Mouse (Mus musculus) yolk sac, embryonic 10.5 days (tissue): Measurements from ENCODE around the gene Hecw2.

Experiments
- DNase-seq: peaks from one replicate; pipeline ENCODE4 v3.0.0-alpha.2; 2017; ENCODE audit warnings: low spot score

Gene Hecw2

DNA sequence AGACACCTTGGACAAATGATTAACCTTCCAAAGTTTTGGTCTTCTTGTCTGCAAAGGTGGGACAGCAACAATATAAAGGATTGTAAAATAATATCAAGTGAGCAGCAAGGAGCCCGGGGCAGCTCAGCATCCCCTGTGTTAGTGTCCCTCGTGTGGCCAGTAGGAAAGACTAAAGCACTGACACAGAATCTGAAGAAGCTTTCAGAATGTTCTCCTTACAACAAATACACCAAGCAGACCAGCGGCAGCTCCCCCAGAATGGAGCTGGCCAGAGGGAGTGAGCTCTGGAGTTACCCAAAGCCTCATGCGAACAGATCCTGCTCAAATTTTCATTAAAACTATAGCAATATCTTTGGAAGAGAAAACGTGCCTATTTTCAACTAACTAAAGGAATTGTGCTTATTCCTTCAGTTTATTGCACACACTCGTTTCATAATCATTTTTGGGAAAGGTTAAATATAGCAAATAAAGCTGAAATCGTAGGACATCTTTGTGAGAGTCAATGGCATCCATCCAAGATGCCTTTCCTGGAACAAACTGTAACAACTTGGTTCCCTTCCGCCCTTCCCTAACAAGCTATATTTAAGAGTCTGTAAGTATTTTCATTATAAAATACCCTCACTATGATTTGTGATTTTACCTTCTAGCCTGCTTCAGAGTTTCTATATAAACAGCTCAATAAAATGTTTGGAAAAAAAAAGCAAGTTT is 208.6 kb downstream of the Hecw2 start:
- DNase-seq: no peak

DNA sequence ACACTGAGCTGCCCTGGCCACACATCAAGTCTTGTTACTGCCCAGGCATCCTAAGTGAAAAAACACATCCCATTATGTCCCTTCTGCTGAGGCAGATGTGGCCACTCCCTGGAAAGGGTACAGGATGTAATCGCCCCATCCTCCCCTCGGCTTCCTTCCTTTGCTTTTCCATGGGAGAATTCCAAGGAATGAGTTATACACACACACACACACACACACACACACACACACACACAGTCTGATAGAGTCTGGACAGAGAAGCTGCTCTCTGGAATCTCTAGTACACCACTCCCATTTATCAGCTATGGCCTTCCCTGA is 216.5 kb downstream of the Hecw2 start:
- peak; percentile 21 for DNase-seq

DNA sequence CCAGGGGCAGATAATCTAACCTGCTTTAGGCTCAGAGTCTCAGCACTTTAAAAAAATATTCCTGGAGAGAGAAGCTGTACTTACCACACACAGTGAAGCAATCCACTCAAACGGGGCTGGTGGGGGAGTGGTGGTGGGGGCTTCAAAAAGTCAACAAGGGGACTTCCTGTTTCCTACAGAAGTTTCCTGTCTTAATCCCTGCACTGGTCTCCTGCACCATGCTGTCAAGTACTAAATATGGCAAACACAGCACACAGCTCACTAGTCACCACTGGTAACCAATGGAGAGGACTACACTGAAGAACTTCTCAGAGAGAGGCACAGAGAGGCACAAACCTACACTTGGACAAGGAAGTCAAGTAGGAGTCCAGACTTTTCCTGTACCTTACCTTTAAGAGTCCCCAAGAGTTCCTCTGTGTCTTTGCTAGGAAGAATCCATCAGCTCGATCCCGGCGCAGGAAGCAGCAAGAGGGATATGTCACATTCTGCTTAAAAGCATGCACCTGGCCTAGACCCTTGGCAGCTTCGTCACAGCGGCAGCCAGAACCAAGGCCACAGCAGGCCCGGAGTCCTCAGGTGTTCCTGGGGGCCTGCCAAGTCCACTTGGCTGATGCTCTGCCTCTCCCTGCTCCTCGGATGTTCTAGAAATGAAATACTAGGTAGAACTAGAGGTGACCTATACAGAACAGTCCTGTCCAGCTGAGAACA is 217.0 kb downstream of the Hecw2 start:
- DNase-seq: no peak

DNA sequence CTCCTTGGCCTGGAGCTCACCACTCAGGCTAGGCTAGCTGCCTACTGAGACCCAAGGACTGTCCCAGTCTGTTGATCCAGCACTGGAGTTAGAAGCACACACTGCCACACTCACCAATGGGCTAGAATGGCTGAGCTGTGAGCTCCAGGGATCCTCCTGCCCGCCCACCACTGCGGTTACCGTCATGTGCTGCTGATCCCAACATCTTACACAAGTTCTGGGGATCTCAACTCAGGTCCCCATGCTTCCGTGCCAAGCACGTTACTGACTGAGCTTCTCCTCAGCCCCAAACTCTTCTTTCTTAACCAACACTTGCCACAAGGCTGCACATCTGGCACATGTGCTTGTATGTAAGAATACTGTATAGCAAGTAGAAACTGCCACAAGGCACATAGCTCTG is 218.2 kb downstream of the Hecw2 start:
- DNase-seq: no peak

DNA sequence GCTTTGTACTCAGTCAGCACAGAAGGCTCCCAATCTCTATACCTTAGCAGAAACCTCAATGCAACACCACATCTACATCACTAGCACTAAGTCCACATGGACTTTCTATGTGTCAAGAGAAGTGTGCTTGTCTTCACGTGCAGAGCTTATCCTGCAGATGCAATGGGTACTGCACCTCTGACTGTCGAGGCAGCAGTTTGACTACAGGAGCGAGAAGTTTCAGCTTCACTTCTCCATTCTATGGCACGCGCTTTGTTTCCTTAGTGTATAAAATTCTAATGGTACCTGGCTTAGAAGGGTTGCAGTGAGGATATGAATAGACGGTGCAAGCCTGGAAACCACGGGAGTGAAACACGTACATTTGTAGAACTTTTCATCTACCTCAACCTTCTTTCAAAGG is 218.9 kb downstream of the Hecw2 start:
- DNase-seq: no peak

DNA sequence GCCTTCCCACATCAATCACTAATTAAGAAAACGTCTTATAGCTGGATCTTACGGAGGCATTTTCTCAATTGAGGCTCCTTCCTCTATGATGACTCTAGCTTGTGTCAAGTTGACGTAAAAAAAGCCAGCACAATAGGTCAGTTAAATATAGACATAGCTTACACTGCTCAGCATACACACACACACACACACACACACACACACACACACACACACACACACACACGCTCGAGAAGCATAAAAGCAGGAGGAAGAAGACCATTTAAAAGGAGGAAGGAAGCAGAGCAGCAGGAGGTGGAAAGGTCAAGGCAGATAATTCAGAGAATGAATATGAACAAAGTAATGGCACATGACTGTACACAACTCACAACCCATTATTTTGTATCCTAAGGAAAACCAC is 220.0 kb downstream of the Hecw2 start:
- peak; percentile 18 for DNase-seq

DNA sequence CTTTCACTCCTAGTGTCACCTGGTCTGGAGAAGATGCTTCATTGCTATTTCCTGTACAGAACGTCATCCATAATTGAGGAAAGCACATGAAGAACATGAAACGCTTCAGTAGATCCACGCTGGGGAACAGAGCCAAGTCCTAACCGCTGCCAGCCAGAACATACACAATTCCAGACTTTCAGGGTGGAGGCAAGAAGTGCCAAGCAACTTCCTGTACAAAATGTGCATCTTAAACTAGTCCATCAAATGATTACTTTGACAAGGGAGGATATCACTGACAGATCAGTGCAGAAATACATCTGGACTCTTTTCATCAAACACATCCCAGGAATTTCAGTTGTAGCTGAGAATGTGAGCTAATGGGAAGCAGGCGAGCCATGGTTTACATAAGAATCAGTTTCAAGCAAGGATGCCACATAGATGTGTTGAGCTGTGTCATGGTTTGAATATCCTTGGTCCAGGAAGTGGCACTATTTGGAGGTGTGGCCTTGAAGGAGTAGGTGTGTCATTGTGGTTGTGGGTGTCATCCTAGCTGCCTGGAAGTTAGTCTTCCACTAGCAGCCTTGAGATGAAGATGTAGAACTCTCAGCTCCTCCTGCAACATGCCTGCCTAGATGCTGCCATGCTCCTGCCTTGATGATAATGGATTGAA is 224.5 kb downstream of the Hecw2 start:
- no peak for DNase-seq

DNA sequence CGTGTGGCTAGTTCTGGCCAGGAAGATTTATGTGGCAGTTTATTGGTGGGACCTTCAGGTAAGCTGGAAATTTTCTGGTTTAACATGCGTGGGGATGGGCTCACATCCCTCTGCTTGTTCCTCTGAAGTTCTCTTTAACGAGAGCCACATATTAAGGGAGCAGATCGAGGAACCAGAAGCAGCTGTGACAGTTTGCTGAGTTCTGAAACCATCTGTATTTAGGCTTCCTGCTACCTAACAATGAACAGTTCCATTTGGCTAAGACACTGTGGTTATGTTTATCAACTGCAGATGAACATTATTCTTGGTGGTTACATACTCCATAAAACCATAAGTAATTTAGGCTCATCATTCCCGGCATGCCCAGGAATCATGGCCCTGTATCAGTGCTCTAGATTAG is 242.6 kb downstream of the Hecw2 start:
- DNase-seq: no peak

DNA sequence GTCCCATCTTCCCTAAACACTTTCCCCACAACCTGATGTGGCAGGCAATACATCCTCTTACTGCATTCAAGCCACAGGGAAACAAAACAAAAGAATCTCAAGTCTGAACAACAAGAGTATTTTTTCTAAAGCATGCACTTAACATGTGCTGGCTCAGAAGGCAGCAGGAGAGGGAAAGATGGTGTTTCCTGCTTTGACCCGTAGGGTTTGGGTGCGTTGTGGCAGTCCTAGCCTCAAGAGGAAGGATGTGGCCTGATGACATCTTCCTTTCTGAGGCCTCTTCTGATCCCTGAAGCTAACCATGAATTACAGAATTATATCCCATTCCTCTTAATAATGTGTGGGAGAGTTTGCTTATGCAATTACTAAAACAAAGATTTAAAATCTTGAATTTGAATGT is 249.2 kb downstream of the Hecw2 start:
- no peak for DNase-seq

DNA sequence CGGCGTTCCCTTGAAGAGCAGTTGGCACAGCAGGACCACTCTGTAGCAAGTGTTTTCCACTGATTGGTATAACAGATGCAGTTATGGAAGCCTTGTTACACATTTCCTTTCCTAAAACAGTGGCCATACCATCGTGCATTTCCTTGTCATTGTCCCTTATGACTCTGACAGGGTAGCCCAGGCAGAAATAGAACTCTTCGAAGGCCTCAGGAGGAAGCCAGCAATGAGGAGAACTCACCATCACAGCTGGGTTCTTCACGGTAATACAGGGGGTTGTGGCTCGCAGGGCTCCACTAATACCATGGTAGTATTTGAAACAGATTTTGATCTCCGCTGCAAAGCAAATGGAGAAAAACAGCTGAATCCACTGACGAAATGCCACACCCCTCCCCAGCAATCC is 252.5 kb downstream of the Hecw2 start:
- no peak for DNase-seq

DNA sequence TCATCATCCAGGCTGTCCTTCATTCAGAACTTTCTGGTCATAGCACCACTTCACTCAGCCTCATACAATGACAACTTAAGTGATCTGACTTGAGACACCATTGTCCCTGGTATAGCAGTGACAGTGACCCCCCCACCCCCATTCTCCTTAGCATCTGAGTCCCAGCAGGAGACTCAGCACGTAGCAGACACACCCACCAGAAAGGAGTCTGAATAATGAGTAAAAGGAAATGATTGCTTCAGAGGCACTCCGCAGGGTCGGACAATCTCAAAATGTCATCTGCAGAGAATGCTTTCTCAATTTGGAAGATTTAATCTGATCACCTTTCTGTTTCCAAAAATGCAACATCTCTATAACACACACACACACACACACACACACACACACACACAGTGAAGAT is 253.4 kb downstream of the Hecw2 start:
- DNase-seq: no peak

DNA sequence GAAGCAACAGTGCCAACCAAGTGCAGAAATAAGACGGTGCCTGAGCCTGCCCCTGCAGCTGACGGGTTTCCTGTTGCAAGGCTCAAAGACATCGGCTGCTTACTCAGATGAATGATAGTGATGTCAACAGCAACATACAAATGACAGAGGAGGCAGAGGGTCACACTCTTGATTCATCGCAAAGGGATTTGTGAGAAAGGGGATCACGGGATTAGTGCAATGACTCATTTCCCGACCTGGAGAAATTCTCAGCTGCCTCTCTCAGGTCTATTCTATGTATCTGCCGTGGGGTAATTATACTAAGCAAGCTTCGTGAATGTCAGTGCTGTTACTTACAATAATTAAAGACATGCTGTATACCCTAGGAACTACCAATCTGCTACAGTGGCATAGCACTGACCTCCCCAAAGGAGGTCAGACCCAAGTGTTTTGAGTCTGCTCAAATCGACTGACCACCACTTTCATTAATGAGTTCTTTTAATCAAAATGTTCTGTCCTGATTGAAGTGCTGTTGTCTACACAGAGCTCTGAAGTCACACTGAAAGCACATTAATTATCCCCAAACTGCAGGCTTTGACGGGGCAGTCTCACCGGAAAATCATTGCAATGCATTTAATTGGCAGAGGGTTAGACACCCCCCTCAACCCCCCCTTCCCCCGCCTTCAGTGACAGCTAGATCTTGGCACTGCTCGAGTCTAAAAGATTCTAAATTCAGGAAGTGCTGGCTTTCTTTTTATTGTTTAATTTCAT is 254.5 kb downstream of the Hecw2 start:
- DNase-seq: no peak

DNA sequence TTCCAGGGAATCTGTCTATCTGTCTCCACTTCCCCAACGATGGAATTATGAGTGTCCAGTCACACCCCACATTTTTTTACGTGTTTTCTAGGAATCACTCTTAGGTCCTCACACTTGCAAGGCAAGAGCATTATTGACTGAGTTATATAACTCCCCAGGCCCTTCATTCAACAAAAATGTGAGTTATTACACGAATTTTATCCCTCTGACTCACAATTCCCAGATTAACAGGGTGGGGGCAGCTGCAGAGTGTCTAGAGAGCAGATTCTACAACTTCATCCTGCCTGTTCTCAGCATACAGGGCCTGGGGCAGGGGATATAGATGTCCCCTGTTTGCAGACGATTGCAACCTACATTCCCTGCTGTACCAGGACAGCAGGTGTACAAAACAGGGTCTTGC is 255.7 kb downstream of the Hecw2 start:
- no peak for DNase-seq

DNA sequence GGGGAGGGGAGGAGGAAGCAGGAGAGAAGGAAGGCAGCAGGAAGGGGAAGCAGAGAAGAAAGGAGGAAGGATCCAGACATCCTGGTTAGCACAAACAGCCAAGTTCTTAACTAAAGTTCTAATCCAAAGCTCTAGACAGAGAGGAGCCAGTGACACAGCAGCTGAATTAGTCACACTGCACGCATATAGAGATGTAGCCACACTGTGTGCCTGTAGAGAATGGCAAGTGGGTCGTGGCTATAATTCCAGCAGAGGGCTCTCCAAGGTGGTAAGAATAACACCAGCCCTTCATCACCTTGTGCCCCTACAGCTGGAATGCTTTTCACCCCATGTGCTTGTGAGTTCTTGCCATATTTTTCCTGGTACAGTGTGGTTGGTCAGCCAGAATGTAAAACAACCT is 261.7 kb downstream of the Hecw2 start:
- no peak for DNase-seq

DNA sequence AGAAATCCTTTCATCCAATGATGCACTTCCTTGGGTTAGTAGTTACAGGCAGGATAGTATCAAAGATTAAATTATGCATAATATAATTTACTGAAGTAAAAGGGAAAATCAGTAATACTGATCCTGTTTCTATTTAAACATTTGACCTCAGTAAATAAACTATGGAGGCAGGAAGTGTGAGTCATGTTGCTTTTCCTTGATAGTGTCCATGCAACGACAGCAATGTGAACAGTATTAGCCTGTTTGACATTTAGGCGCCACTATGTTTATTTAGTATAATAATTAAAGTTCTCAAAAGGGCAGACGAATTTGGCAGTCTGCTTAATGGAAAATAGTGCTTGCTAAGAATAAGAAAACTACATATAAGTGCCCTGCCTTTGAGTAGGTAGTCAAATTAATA is 263.7 kb downstream of the Hecw2 start:
- DNase-seq: no peak

DNA sequence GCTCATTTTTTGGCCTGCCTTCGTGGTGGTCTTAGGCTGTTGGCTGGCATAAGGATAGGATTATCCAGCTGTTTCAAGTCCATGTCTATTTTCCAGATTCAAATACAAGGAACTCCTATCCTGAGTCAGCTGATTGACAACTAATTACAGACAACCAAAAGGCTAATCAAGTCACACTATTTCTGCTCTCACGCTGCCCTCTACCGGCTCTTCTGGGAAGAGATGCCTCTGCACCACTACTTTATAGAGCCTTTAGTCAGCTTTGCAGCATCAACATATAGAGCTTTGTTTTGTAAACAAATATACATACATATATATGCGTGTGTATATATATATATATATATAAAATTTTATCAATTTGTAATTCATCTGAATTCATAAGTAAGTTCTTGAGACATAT is 267.4 kb downstream of the Hecw2 start:
- DNase-seq: no peak

DNA sequence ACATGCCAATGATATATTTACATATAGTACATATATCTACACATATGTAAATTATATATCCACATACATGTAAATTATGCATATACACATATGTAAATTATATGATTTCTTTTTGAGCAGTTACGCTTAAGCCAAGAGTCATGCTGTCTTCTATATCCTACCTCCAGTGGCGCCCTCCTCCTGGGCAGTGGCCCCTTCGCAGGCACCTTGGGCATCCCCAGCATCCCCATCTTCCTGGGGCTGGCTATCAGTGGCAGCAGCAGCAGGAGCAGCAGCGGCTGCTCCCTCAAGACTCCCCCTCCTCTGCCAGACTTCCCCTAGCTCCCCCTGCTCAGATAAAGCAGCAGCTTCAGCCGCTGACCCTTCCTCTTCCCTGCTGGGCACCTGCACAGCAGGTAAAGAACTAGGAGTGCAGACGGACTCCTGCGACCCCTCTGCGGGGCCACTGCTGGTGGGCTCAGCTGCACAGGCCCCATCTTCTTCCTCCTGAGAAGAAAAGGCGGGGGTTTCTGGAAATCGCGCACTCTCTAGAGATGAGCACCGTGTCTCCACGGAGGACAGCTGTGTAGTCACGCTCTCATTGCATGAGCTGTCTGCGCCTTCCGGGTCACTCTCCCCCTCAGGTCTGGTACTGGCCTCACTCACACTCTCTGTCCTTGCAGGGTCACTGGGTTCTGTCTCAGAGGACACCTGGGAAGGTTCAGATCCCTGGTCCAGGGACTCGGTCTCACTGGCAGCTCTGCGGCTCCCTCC is 269.6 kb downstream of the Hecw2 start:
- no peak for DNase-seq

DNA sequence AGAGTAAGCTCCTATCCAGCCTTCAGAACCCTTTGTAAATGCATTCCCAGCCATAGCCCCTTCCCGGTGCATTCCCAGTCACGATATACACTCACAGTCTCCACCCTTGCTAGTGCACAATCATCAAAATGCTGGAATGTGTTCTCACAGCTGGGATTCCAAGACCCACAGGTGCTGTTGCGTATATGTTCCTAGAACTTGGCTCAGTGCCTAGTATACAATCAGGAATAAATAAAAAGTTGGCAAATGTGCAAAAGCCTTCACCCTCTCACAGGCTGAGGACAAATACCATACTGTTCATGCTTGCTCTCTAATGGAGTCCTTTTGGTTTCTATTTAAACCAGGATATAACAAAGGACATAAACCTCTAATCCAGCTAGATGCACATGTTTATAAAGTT is 283.1 kb downstream of the Hecw2 start:
- no peak for DNase-seq

DNA sequence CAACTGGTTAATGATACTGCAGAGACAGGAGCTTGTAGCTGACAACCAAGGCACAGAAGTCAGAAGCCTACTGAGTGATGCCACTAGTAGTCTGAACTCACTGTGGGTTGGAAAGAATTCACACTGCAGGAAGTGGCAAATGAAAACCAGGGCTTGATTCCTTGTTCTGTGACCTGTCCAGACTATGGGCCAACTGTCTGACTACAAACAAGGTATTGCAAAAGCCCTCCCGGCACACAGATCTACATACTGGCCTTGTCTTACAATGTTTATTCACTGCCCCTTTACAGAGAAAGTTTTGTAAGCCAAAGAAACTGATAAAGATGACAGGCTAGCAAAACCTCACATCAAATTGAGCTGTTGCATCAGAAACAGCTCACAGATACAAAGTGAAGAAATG is 284.7 kb downstream of the Hecw2 start:
- DNase-seq: no peak

DNA sequence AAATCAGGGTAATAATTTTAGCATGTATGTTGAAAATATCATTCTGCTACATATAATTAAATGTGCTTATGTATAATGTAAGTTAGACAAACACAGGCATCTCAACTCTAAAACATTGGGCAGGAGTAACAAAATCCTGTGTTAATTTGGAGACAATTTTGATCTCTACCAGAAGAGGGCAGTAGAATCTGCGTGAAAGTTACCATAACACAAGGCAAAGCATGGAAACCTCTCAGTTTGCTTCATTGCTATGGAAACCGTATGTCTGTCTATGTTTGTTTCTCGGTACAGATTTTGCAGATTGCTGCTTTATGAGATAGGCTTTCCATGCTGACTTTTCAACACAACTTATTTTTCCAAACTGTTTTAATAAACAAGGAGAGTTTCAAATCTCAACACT is 285.9 kb downstream of the Hecw2 start:
- no peak for DNase-seq

DNA sequence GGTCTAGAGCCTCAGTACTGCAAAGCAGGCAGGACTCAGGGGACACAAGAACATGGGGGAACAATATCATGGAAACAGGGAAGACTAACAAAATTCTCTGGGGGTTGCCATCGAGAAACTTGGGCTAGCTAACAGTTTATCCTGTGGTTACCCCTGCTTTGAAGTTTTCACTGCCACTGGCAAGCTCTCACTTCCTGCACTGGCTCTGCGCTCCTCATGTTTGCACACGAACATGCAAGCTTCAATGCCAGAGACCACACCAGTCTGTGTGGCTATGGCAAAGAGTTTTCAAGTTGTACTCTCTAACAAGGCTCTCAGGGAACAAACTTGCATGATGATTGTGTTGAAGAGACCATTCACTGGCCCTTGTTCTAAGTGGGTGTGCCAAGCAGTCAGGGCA is 288.8 kb downstream of the Hecw2 start:
- no peak for DNase-seq

DNA sequence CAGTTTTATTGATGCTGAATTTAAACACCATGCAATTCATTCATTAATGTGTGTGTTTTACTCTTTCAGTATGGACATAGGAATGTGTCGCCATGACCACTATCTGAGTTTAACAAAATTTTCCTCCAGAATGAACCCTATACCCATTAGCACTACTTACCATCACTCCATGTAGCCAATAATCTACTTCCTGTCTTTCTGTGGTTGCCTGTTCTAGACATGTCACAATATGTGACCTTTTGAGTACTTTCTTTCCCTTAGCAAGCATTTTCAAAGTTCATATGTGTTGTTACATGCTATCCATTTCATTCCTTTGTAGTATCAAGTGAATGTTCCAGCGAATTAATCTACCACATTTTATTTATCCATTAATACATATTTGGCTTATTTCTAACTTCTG is 294.6 kb downstream of the Hecw2 start:
- no peak for DNase-seq
